Mouse (Mus musculus): ENCODE data around the gene Esyt1.

DNA sequence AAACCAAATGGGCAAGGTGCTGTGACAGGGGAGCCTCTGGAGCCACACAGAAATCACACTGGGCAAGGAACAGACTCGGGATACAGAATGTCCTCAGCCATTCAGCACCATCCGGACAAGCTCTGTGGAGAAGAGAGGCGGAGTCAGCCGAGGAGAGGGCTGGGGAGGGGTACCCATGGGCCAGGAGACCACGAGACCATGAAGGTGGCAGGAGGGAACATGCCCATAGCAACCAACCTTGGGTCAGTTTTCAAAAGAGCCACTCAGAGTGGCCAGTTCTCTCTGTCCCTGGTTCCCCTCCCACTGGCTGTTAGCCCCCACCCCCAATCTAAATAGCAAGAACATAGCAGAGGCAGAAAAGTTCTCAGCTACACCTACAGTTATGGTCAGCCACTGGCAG, 34.8 kb downstream of the Esyt1 start:
- no peak for TF ChIP-seq CTCF (IDR thresholded peaks at IDR 0.05; ENCODE audit: borderline replicate concordance, insufficient read depth, low read length)
- TF ChIP-seq POLR2A (IDR thresholded peaks at IDR 0.05; ENCODE audit: low read depth, low read length), result no peak

Measured in embryonic fibroblast, embryonic 13.5 days (primary cell).